Mouse (Mus musculus) hindbrain, embryonic 10.5 days (tissue): Measurements from ENCODE around the gene E330021D16Rik. TPM values are rescaled to one million over a fixed set of nuclear protein-coding genes. Genes with fewer than 3 reads are reported as not detected.

Experiments
- DNase-seq: peaks from one replicate; pipeline ENCODE4 v3.0.0-alpha.2; 2017; ENCODE audit warnings: low spot score
- H3K27ac ChIP-seq: fragments of 300-500 bp; sonication (generic); 2 replicates; pipeline ENCODE4 v1.5.1; 2016; ENCODE audit warnings: mild to moderate bottlenecking, moderate library complexity
- H3K27me3 ChIP-seq: fragments of 300-500 bp; sonication (generic); 2 replicates; pipeline ENCODE4 v1.6.1; 2016; ENCODE audit warnings: mild to moderate bottlenecking; ENCODE audit not compliant: poor library complexity, insufficient read depth, severe bottlenecking
- H3K36me3 ChIP-seq: fragments of 300-500 bp; sonication (generic); 2 replicates; pipeline ENCODE4 v1.6.1; 2016; ENCODE audit warnings: mild to moderate bottlenecking, moderate library complexity
- H3K4me1 ChIP-seq: fragments of 300-500 bp; sonication (generic); replicated peaks from 2 replicates; pipeline ENCODE4 v1.6.1; 2016; ENCODE audit warnings: mild to moderate bottlenecking
- H3K4me3 ChIP-seq: fragments of 300-500 bp; sonication (generic); 2 replicates; pipeline ENCODE4 v1.5.1; 2016; ENCODE audit warnings: mild to moderate bottlenecking, moderate library complexity
- H3K9me3 ChIP-seq: fragments of 300-500 bp; sonication (generic); 2 replicates; pipeline ENCODE4 v1.6.1; 2016; ENCODE audit warnings: mild to moderate bottlenecking, moderate library complexity
- WGBS: fragments of 180-500 bp; shearing (Covaris S2); methylation state at CpG from one replicate; pipeline ENCODE4 v1.1.7; 2016; 5-methylcytosine and 5-hydroxymethylcytosine counted together
- polyA plus RNA-seq: library from polyadenylated mRNA; unstranded; fragments of >200 nt; fragmentation: Nextera tagmentation; extraction: Ambion mirVana; gene quantifications from 2 replicates; pipeline ENCODE4 v1.2.1, GENCODE M21; 2016

Gene E330021D16Rik
- polyA plus RNA-seq, 1 experiment from 2014 or later, result not detected

DNA sequence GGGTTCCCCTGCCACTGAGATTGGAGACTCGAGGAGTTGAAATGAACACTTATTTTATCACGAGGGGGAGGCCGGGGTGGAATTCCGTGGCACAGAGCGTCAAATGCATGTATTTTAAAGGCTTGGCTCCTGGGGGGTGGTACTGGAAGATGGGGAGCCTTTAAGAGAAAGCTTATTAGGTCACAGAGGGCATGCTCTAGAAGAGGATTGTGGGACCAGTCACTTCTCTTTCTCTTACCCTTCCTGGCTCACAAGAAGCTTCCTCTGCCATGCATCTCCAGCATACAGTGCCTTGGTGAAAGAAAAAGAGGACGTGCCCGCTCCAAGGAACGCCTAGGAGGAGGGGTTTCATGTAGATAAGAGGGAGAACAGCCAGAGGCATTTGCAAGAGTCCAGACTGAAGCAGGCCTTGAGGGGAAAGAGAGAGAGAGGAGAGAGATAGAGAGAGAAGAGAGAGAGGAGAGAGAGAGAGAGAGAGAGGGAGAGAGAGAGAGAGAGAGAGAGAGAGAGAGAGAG is 3.0 kb upstream of the E330021D16Rik start:
- no peak overlapping the region for H3K4me3 ChIP-seq
- H3K4me1 ChIP-seq, result no peaks in the 10 kb centered on the region
- no peak overlapping the region for H3K27ac ChIP-seq
- H3K36me3 ChIP-seq, result no peaks in the 10 kb centered on the region
- no peaks in the 10 kb centered on the region for H3K27me3 ChIP-seq
- no peak for DNase-seq
- WGBS, result 76% methylated on average over 8 of the region's 8 CpGs
- no peaks in the 10 kb centered on the region for H3K9me3 ChIP-seq

- H3K4me1 ChIP-seq, result no peaks in the 10 kb centered on the region
- H3K27ac ChIP-seq, result no peak overlapping the region
- H3K4me3 ChIP-seq, result no peak overlapping the region
- no peak for DNase-seq
- H3K27me3 ChIP-seq, result no peaks in the 10 kb centered on the region
- 68% methylated on average over 5 of the region's 5 CpGs for WGBS
- no peaks in the 10 kb centered on the region for H3K36me3 ChIP-seq
- peaks cover 4% of the 10 kb centered on the region; the same call in 1 of the 2 replicates for H3K9me3 ChIP-seq
Observed at GRCm38 (mm10) chr6:136417864-136418263, 2.5 kb upstream of the E330021D16Rik start.

DNA sequence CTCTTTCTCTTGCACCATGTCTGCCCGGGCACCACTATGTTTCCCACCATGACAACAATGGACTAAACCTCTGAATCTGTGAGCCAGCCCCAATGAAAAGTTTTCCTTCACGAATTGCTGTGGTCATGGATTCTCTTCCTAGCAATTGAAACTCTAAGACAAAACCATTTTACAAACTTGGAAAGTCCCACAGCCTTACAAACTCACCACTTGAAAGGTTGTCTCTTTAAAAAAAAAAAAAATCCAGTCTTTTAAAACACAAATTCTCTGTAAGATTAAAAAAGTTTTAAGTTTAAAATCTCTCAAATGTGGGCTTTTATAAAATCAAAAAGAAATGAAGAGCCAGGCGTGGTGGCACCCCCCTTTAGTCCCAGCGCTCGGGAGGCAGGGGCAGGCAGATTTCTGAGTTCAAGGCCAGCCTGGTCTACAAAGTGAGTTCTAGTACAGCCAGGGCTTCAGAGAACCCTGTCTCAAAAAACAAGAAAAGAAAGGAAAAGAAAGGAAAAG is 1.5 kb downstream of the E330021D16Rik start:
- no peak overlapping the region for H3K4me3 ChIP-seq
- WGBS, result 90% methylated on average over 5 of the region's 5 CpGs
- no peak overlapping the region for H3K27ac ChIP-seq
- no peaks in the 10 kb centered on the region for H3K36me3 ChIP-seq
- no peaks in the 10 kb centered on the region for H3K4me1 ChIP-seq
- no peaks in the 10 kb centered on the region for H3K27me3 ChIP-seq
- no peak for DNase-seq
- H3K9me3 ChIP-seq, result peaks cover 4% of the 10 kb centered on the region; the same call in 1 of the 2 replicates

- Histone ChIP-seq H3K4me1 (no peaks in the 10 kb centered on the region), H3K9me3 (no peaks in the 10 kb centered on the region), H3K4me3 (no peak overlapping the region), H3K27me3 (no peaks in the 10 kb centered on the region), H3K36me3 (no peaks in the 10 kb centered on the region), H3K27ac (no peak overlapping the region)
- no peak for DNase-seq
- 79% methylated on average over 2 of the region's 2 CpGs for WGBS
Observed at GRCm38 (mm10) chr6:136407608-136408192, 7.7 kb downstream of the E330021D16Rik start.

- peaks cover 9% of the 10 kb centered on the region for H3K9me3 ChIP-seq
- no peaks in the 10 kb centered on the region for H3K27me3 ChIP-seq
- H3K27ac ChIP-seq, result no peak overlapping the region
- no peaks in the 10 kb centered on the region for H3K36me3 ChIP-seq
- H3K4me3 ChIP-seq, result no peak overlapping the region
- no peak for DNase-seq
- no peaks in the 10 kb centered on the region for H3K4me1 ChIP-seq
- WGBS, result 90% methylated on average over 9 of the region's 9 CpGs
Observed at GRCm38 (mm10) chr6:136396860-136397259, 18.5 kb downstream of the E330021D16Rik start.

- Histone ChIP-seq H3K36me3 (no peaks in the 10 kb centered on the region), H3K4me1 (no peaks in the 10 kb centered on the region; the same call in 1 of the 2 replicates), H3K4me3 (no peak overlapping the region), H3K9me3 (peaks cover 8% of the 10 kb centered on the region), H3K27me3 (no peaks in the 10 kb centered on the region), H3K27ac (no peak overlapping the region)
- WGBS, result 59% methylated on average over 9 of the region's 9 CpGs
- no peak for DNase-seq
Observed at GRCm38 (mm10) chr6:136390262-136390661, 25.1 kb downstream of the E330021D16Rik start.

- H3K36me3 ChIP-seq, result no peaks in the 10 kb centered on the region
- no peaks in the 10 kb centered on the region; the same call in 1 of the 2 replicates for H3K4me1 ChIP-seq
- H3K27ac ChIP-seq, result no peak overlapping the region
- H3K27me3 ChIP-seq, result no peaks in the 10 kb centered on the region
- DNase-seq, result no peak
- WGBS, result 75% methylated on average over 7 of the region's 7 CpGs
- H3K9me3 ChIP-seq, result no peaks in the 10 kb centered on the region
- H3K4me3 ChIP-seq, result no peak overlapping the region
Observed at GRCm38 (mm10) chr6:136385287-136385686, 30.1 kb downstream of the E330021D16Rik start.

GRCm38 (mm10) chr6:136383218-136383617 is 32.2 kb downstream of the E330021D16Rik start:
- H3K9me3 ChIP-seq, result no peaks in the 10 kb centered on the region
- DNase-seq, result no peak
- H3K4me3 ChIP-seq, result no peak overlapping the region
- H3K36me3 ChIP-seq, result no peaks in the 10 kb centered on the region
- WGBS, result 81% methylated on average over 3 of the region's 3 CpGs
- H3K4me1 ChIP-seq, result no peaks in the 10 kb centered on the region; the same call in 1 of the 2 replicates
- H3K27ac ChIP-seq, result no peak overlapping the region
- H3K27me3 ChIP-seq, result no peaks in the 10 kb centered on the region

DNA sequence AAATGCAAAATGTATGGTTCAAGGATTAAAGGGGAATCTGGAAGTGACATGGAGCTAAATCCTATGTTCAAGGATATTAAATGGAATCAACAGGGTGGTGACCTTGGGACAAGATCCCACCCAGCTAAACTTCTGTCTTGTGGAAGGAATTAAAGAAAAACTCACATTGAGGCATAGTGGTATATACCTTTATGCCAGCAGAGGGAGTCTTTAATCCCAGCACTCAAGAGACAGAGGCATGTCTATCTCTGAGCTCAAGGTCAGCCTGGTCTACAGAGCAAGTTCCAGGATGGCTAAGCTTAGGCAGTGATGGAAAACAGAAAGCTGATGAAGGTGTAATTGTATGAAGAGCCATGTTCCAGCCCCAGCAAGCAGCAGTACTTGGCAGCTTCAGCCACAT is 39.3 kb downstream of the E330021D16Rik start:
- H3K27me3 ChIP-seq, result no peaks in the 10 kb centered on the region
- H3K4me3 ChIP-seq, result no peak overlapping the region
- no peaks in the 10 kb centered on the region for H3K9me3 ChIP-seq
- DNase-seq, result no peak
- H3K27ac ChIP-seq, result no peak overlapping the region
- H3K36me3 ChIP-seq, result no peaks in the 10 kb centered on the region
- H3K4me1 ChIP-seq, result no peaks in the 10 kb centered on the region

- 82% methylated on average over 12 of the region's 12 CpGs for WGBS
- H3K4me3 ChIP-seq, result no peak overlapping the region
- H3K27ac ChIP-seq, result no peak overlapping the region
- H3K4me1 ChIP-seq, result 0 out of 2 replicates have a peak, but pooled peaks cover 6% of the 10 kb centered on the region
- H3K9me3 ChIP-seq, result no peaks in the 10 kb centered on the region
- DNase-seq, result no peak
- H3K27me3 ChIP-seq, result no peaks in the 10 kb centered on the region
- no peaks in the 10 kb centered on the region for H3K36me3 ChIP-seq
Observed at GRCm38 (mm10) chr6:136364430-136365098, 50.8 kb downstream of the E330021D16Rik start.

DNA sequence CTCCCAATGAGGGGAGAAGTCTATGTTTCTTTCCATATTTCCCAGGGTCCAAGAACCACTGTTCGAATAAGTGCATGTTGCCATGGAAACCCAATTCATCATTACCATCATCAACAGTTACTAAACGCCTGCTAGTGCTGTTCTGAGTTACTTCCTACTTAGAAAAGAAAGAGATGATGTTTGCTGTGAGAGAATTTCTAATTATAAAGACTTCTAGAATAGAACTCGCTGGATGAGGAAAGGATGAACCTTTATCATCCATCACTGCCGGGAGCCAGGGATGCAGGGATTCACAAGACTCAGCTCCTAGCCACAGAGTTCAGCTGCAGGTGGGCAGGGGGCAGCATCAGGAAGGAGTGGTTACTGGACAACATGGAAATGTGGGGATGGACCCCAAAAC is 51.4 kb downstream of the E330021D16Rik start:
- WGBS, result 76% methylated on average over 4 of the region's 4 CpGs
- Histone ChIP-seq H3K36me3 (no peaks in the 10 kb centered on the region), H3K9me3 (no peaks in the 10 kb centered on the region), H3K27me3 (no peaks in the 10 kb centered on the region), H3K4me1 (0 out of 2 replicates have a peak, but pooled peaks cover 6% of the 10 kb centered on the region), H3K27ac (no peak overlapping the region), H3K4me3 (no peak overlapping the region)
- DNase-seq, result no peak

DNA sequence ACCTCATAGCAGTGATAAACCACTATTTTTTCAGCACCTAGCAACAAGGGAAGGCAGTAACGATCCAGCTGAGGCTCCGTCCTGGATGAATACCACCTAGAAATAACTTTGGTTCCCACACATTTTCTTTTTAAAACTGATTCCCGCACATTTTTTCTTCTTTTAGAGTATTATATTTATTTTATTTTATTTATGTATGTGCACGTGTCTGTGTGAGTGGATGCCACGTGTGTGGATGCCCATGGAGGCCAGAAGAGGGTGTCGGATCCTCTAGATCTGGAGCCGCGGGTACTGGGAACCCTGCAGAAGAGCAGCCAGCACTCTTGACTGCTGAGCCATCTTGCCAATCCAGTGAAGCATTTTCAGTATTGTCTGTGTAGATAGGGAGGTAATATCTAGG is 52.1 kb downstream of the E330021D16Rik start:
- Histone ChIP-seq H3K4me1 (0 out of 2 replicates have a peak, but pooled peaks cover 6% of the 10 kb centered on the region), H3K9me3 (no peaks in the 10 kb centered on the region), H3K27me3 (no peaks in the 10 kb centered on the region), H3K27ac (no peak overlapping the region), H3K36me3 (no peaks in the 10 kb centered on the region), H3K4me3 (no peak overlapping the region)
- 89% methylated on average over 8 of the region's 8 CpGs for WGBS
- DNase-seq, result no peak

- 88% methylated on average over 5 of the region's 5 CpGs for WGBS
- Histone ChIP-seq H3K36me3 (no peaks in the 10 kb centered on the region), H3K9me3 (no peaks in the 10 kb centered on the region), H3K27me3 (no peaks in the 10 kb centered on the region), H3K4me3 (no peak overlapping the region), H3K27ac (no peak overlapping the region), H3K4me1 (no peaks in the 10 kb centered on the region)
- DNase-seq, result no peak
Observed at GRCm38 (mm10) chr6:136358471-136358870, 56.9 kb downstream of the E330021D16Rik start.
